ENCODE assay signal across 29 mouse cellular contexts in the genomic region with DNA sequence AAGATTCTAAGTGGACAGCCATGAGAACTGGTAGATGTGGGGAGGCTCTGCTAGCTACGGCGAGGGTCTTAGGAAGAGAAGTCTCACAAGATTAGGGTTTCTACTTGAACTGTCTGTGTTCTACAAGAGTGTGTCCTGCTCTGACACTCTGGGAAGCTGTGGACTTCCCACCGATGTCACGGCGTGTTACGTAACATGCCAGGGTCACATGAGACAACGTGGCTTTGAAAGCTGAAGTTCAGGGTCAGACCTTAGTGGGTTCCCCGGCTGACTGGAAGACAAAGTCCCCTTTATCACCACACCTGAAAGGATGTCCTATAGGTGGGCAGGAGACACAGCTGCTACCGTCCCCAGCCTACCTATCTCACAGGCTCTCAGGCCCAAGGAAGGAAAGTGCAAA. TPM values are rescaled to one million over a fixed set of nuclear protein-coding genes. Genes with fewer than 3 reads are reported as not detected.
DNase-seq lines count a peak whose midpoint lies in the region; ATAC-seq and TF ChIP-seq lines count a peak whose summit lies in the region.
"Had no signal": no experiment of that assay in that cellular context is flagged by ENCODE, and none has a peak within 500 bp of the region (broad histone marks: within the 10 kb centered on the region; RNA-seq: fewer than 3 reads in every experiment).

No protein-coding gene starts in this region.

- peak; percentile 65 for DNase-seq in liver, adult 2 months (ENCODE audit: extremely low read depth, low read depth, low spot score)
- DNase-seq in adrenal gland, postnatal 10 days, result peak; percentile 12
- DNase-seq in adrenal gland, postnatal 36 days, result peak; percentile 31 to 49
- DNase-seq in lung, postnatal 25 days (ENCODE audit: low spot score), result no peak
- no peak for DNase-seq in frontal cortex, postnatal 36 days (ENCODE audit: low spot score in 2 of 2)
- DNase-seq: cerebellum, adult 18-20 months; cerebellum, adult 9-10 months; cerebellum, postnatal 14 days; forebrain, postnatal 0 days; gastrocnemius, postnatal 25 days; heart, adult 2 months; heart, postnatal 14 days; heart, postnatal 4 days; kidney, adult 2 months had no signal

- H3K27ac ChIP-seq in liver, adult 2 months (replicated peaks; ENCODE audit: insufficient read depth, low read depth, low read length), result no peak overlapping the region
- no peak overlapping the region for H3K27ac ChIP-seq in liver, embryonic 12.5 days
- H3K27ac ChIP-seq: embryonic facial prominence, embryonic 13.5 days; heart, adult 2 months; heart, embryonic 10.5 days; heart, embryonic 13.5 days; hindbrain, embryonic 14.5 days; hindbrain, postnatal 0 days had no signal

- WGBS in liver, adult 2 months, result 41% methylated on average over 9 of the region's 9 CpGs
- WGBS in liver, embryonic 12.5 days (ENCODE audit: insufficient replicate concordance), result 59% methylated on average over 9 of the region's 9 CpGs

- no peak for TF ChIP-seq CTCF in liver, adult 2 months (IDR thresholded peaks at IDR 0.05; ENCODE audit: low read depth, low read length)

- no peaks in the 10 kb centered on the region for H3K27me3 ChIP-seq in liver, adult 2 months (ENCODE audit: control insufficient read depth, insufficient read depth, low read length)
- H3K27me3 ChIP-seq in liver, embryonic 12.5 days (replicated peaks), result no peaks in the 10 kb centered on the region
- H3K27me3 ChIP-seq: embryonic facial prominence, embryonic 13.5 days had no signal

- no peak overlapping the region for H3K4me2 ChIP-seq in liver, embryonic 12.5 days
- H3K4me2 ChIP-seq: embryonic facial prominence, embryonic 13.5 days; heart, embryonic 13.5 days; hindbrain, embryonic 14.5 days had no signal

- H3K79me2 ChIP-seq in liver, adult 2 months (ENCODE audit: control insufficient read depth, insufficient read depth, low read length), result no peaks in the 10 kb centered on the region

- no peak for ATAC-seq in liver, embryonic 12.5 days
- ATAC-seq in inflammation-experienced regulatory T-cells, adult 6 months, result no peak
- ATAC-seq: CD4-positive, CD25-positive, alpha-beta regulatory T cell, adult 4 months; forebrain, embryonic 14.5 days; forebrain, postnatal 0 days; hindbrain, postnatal 0 days; intestine, postnatal 0 days had no signal

- H3K36me3 ChIP-seq in liver, adult 2 months (ENCODE audit: control insufficient read depth, insufficient read depth, low read length), result no peaks in the 10 kb centered on the region
- H3K36me3 ChIP-seq in liver, embryonic 12.5 days, result no peaks in the 10 kb centered on the region
- H3K36me3 ChIP-seq: embryonic facial prominence, embryonic 13.5 days; heart, embryonic 10.5 days; heart, embryonic 13.5 days had no signal

- H3K4me1 ChIP-seq in liver, adult 2 months (ENCODE audit: control insufficient read depth, insufficient read depth, low read length), result no peaks in the 10 kb centered on the region
- H3K4me1 ChIP-seq in liver, embryonic 12.5 days, result no peaks in the 10 kb centered on the region
- H3K4me1 ChIP-seq: heart, embryonic 10.5 days; heart, embryonic 13.5 days had no signal

- no peak overlapping the region for H3K9ac ChIP-seq in liver, adult 2 months (ENCODE audit: low read depth, low read length)
- no peak overlapping the region for H3K9ac ChIP-seq in liver, embryonic 12.5 days
- H3K9ac ChIP-seq: embryonic facial prominence, embryonic 13.5 days; forebrain, postnatal 0 days; heart, embryonic 13.5 days; hindbrain, embryonic 14.5 days had no signal

- TF ChIP-seq POLR2A in liver, adult 2 months (IDR thresholded peaks at IDR 0.05; ENCODE audit: extremely low read depth, insufficient read depth, low read length), result no peak

- H3K9me3 ChIP-seq in liver, embryonic 12.5 days (replicated peaks), result no peaks in the 10 kb centered on the region
- H3K9me3 ChIP-seq: embryonic facial prominence, embryonic 13.5 days; heart, embryonic 10.5 days; heart, embryonic 13.5 days had no signal

- no peak overlapping the region for H3K4me3 ChIP-seq in liver, adult 2 months (ENCODE audit: insufficient read depth, low read depth, low read length)
- H3K4me3 ChIP-seq in liver, embryonic 12.5 days, result no peak overlapping the region
- H3K4me3 ChIP-seq: embryonic facial prominence, embryonic 13.5 days; erythroblast, embryonic 14.5 days; heart, adult 2 months; heart, embryonic 10.5 days; heart, embryonic 13.5 days had no signal

RNA-seq across cellular contexts. Expression of a gene that starts 48.5 kb away (rescaled TPM):
- total RNA-seq in liver, adult 2 months (2014; rRNA removed), result not detected in 2 replicates
- not detected in 2 replicates for polyA plus RNA-seq in liver, adult 2 months (2012; rRNA removed)
- polyA plus RNA-seq in liver, embryonic 12.5 days (2016; fragmentation: Nextera tagmentation; extraction: Ambion mirVana), result not detected in 2 replicates
- total RNA-seq in adrenal gland, postnatal 10 days (2021), result not detected
- total RNA-seq in adrenal gland, postnatal 36 days (2021), result not detected
- not detected for polyA plus RNA-seq in inflammation-experienced regulatory T-cells, adult 6 months (2017; shearing (Covaris generic))
- total RNA-seq: common myeloid progenitor, adult 5-6 weeks; gastrocnemius, adult 8-10 months; gastrocnemius, postnatal 25 days; granulocyte monocyte progenitor cell, adult 5-6 weeks; heart, adult 2 months; heart, postnatal 14 days; heart, postnatal 4 days; MEL had no signal
- polyA plus RNA-seq: erythroblast, embryonic 14.5 days; heart, adult 2 months; intestine, postnatal 0 days; kidney, adult 2 months had no signal

Comparison
In these comparisons a context has a peak if more than half of its experiments do, and no peak if none do; other contexts are left out.
1. DNase-seq: peak in liver, adult 2 months (single experiment), adrenal gland, postnatal 10 days (single experiment) and adrenal gland, postnatal 36 days (2 of 2); none in lung, postnatal 25 days (single experiment) and frontal cortex, postnatal 36 days (0 of 2).